Mouse (Mus musculus) lung, postnatal 0 days (tissue): Measurements from ENCODE around the gene Foxk2. TPM values are rescaled to one million over a fixed set of nuclear protein-coding genes. Genes with fewer than 3 reads are reported as not detected.

Source experiments
- ATAC-seq: fragments of 200-750 bp; cut with Nextera tagmentation; 2 replicates; pipeline ENCODE4 v1.8.0; 2017; ENCODE audit warnings: moderate library complexity
- DNase-seq: peaks from one replicate; pipeline ENCODE4 v3.0.0-alpha.2; 2016; ENCODE audit warnings: low spot score
- H3K27ac ChIP-seq: fragments of 300-500 bp; sonication (generic); 2 replicates; pipeline ENCODE4 v1.5.1; 2014; ENCODE audit warnings: antibody characterized with exemption, mild to moderate bottlenecking, low read length, mixed read lengths
- H3K27me3 ChIP-seq: fragments of 300-500 bp; sonication (generic); replicated peaks from 2 replicates; pipeline ENCODE4 v1.6.1; 2014; ENCODE audit warnings: low read length, mixed read lengths; ENCODE audit not compliant: insufficient read depth
- H3K36me3 ChIP-seq: fragments of 300-500 bp; sonication (generic); 2 replicates; pipeline ENCODE4 v1.6.1; 2014; ENCODE audit warnings: low read length, mixed read lengths; ENCODE audit not compliant: insufficient read depth
- H3K4me1 ChIP-seq: fragments of 300-500 bp; sonication (generic); 2 replicates; pipeline ENCODE4 v1.6.1; 2014; ENCODE audit warnings: antibody characterized with exemption, low read depth, low read length, mixed read lengths; ENCODE audit not compliant: insufficient read depth
- H3K4me2 ChIP-seq: fragments of 300-500 bp; sonication (generic); replicated peaks from 2 replicates; pipeline ENCODE4 v1.6.1; 2014; ENCODE audit warnings: low read depth, mild to moderate bottlenecking, low read length, moderate library complexity, mixed read lengths
- H3K4me3 ChIP-seq: fragments of 300-500 bp; sonication (generic); 2 replicates; pipeline ENCODE4 v1.5.1; 2014; ENCODE audit warnings: low read depth, low read length
- H3K9ac ChIP-seq: fragments of 300-500 bp; sonication (generic); replicated peaks from 2 replicates; pipeline ENCODE4 v1.6.1; 2014; ENCODE audit warnings: low read depth, mild to moderate bottlenecking
- H3K9me3 ChIP-seq: fragments of 300-500 bp; sonication (generic); 2 replicates; pipeline ENCODE4 v1.6.1; 2016; ENCODE audit warnings: low read length, mixed read lengths
- CTCF ChIP-seq: IDR thresholded peaks from 2 replicates; pipeline ENCODE4 v1.5.1; 2016; ENCODE audit warnings: antibody characterized with exemption, mild to moderate bottlenecking
- EP300 ChIP-seq: IDR thresholded peaks from 2 replicates; pipeline ENCODE4 v1.6.1; 2016; ENCODE audit warnings: antibody characterized with exemption, mild to moderate bottlenecking, control low read depth
- WGBS: fragments of 180-500 bp; shearing (Covaris S2); extraction: QIAGEN DNeasy Blood & Tissue Kit; methylation state at CpG from one replicate; pipeline ENCODE4 v1.1.7; 2014; 5-methylcytosine and 5-hydroxymethylcytosine counted together
- polyA plus RNA-seq: library from polyadenylated mRNA; unstranded; fragments of >200 nt; fragmentation: Nextera tagmentation; extraction: Ambion mirVana; gene quantifications from 2 replicates; pipeline ENCODE4 v1.2.1, GENCODE M21; 2015

Gene Foxk2
- 4.0 and 5.1 TPM in 2 replicates for polyA plus RNA-seq

- peaks cover 7% of the 10 kb centered on the region; the same call in 1 of the 2 replicates for H3K4me1 ChIP-seq
- H3K36me3 ChIP-seq = peaks cover 10% of the 10 kb centered on the region; the same call in 1 of the 2 replicates
- under 1% methylated on average over 70 of the region's 91 CpGs for WGBS
- H3K27me3 ChIP-seq = no peaks in the 10 kb centered on the region
- peak within 1 kb of the TSS; percentile 94 for H3K4me3 ChIP-seq
- peak within 1 kb of the TSS; percentile 90 for H3K9ac ChIP-seq
- DNase-seq (peak; percentile 97), ATAC-seq (peak; percentile 100)
- peak within 1 kb of the TSS; percentile 88 for H3K27ac ChIP-seq
- H3K9me3 ChIP-seq = no peaks in the 10 kb centered on the region
- TF ChIP-seq CTCF = no peak
- peak within 1 kb of the TSS; percentile 93 for H3K4me2 ChIP-seq
Measured at GRCm38 (mm10) chr11:121259160-121260100, at the start of gene Foxk2. Gene Foxk2 (plus strand): TSS chr11:121259990.

GRCm38 (mm10) chr11:121216831-121217230 is 43.0 kb upstream of the Foxk2 start:
- Histone ChIP-seq H3K9me3 (no peaks in the 10 kb centered on the region), H3K27me3 (no peaks in the 10 kb centered on the region), H3K4me3 (no peak overlapping the region), H3K4me2 (no peak overlapping the region), H3K9ac (no peak overlapping the region), H3K4me1 (no peaks in the 10 kb centered on the region), H3K27ac (no peak overlapping the region), H3K36me3 (0 out of 2 replicates have a peak, but pooled peaks cover 5% of the 10 kb centered on the region)
- TF ChIP-seq EP300 = no peak
- TF ChIP-seq CTCF = no peak
- 90% methylated on average over 3 of the region's 3 CpGs for WGBS
- DNase-seq (no peak), ATAC-seq (no peak)

GRCm38 (mm10) chr11:121219776-121220175 is 40.0 kb upstream of the Foxk2 start:
- H3K9ac ChIP-seq = no peak overlapping the region
- H3K9me3 ChIP-seq = no peaks in the 10 kb centered on the region
- H3K4me3 ChIP-seq = no peak overlapping the region
- no peaks in the 10 kb centered on the region for H3K27me3 ChIP-seq
- 86% methylated on average over 11 of the region's 11 CpGs for WGBS
- no peak for TF ChIP-seq EP300
- TF ChIP-seq CTCF = no peak
- DNase-seq (no peak), ATAC-seq (no peak)
- H3K4me2 ChIP-seq = no peak overlapping the region
- no peak overlapping the region for H3K27ac ChIP-seq
- no peaks in the 10 kb centered on the region for H3K4me1 ChIP-seq
- H3K36me3 ChIP-seq = peaks cover 26% of the 10 kb centered on the region

- Histone ChIP-seq H3K27me3 (no peaks in the 10 kb centered on the region), H3K36me3 (peaks cover 30% of the 10 kb centered on the region), H3K9me3 (no peaks in the 10 kb centered on the region), H3K9ac (no peak overlapping the region), H3K4me1 (no peaks in the 10 kb centered on the region), H3K4me2 (no peak overlapping the region), H3K4me3 (no peak overlapping the region), H3K27ac (no peak overlapping the region)
- no peak for TF ChIP-seq CTCF
- TF ChIP-seq EP300 = no peak
- DNase-seq = no peak
- ATAC-seq = no peak
- WGBS = 82% methylated on average over 5 of the region's 5 CpGs
Measured at GRCm38 (mm10) chr11:121220771-121221170, 39.0 kb upstream of the Foxk2 start.

GRCm38 (mm10) chr11:121221321-121222010 is 38.3 kb upstream of the Foxk2 start:
- Histone ChIP-seq H3K27me3 (no peaks in the 10 kb centered on the region), H3K4me1 (no peaks in the 10 kb centered on the region), H3K4me3 (no peak overlapping the region), H3K27ac (no peak overlapping the region), H3K9ac (no peak overlapping the region), H3K4me2 (no peak overlapping the region), H3K9me3 (no peaks in the 10 kb centered on the region), H3K36me3 (peaks cover 33% of the 10 kb centered on the region)
- ATAC-seq (no peak), DNase-seq (no peak)
- TF ChIP-seq CTCF (no peak), EP300 (no peak)
- 87% methylated on average over 6 of the region's 6 CpGs for WGBS
